Mouse (Mus musculus): Measurements from ENCODE around the gene Timm10b. TPM values are rescaled to one million over a fixed set of nuclear protein-coding genes. Genes with fewer than 3 reads are reported as not detected.
A peak's percentile ranks its signal among the peaks of the same experiment; 100 is the strongest.

The Timm10b gene
- 161 and 178 TPM in 2 replicates for polyA plus RNA-seq (2015; fragmentation: Nextera tagmentation; extraction: Ambion mirVana)

GRCm38 (mm10) chr7:105639756-105640155 is at the start of gene Timm10b:
Gene Timm10b (plus strand): TSS chr7:105640056.
- no peak for ATAC-seq (ENCODE audit: insufficient number of reproducible peaks, insufficient read depth, low FRiP score, low TSS enrichment, low read depth)
- H3K9ac ChIP-seq: peak within 1 kb of the TSS; percentile 87
- 6% methylated on average over 2 of the region's 2 CpGs for WGBS

GRCm38 (mm10) chr7:105590097-105590496 is 49.8 kb upstream of the Timm10b start:
- 22% methylated on average over 7 of the region's 7 CpGs for WGBS
- H3K36me3 ChIP-seq: no peaks in the 10 kb centered on the region
- H3K27me3 ChIP-seq: no peaks in the 10 kb centered on the region
- H3K4me3 ChIP-seq: no peak overlapping the region
- H3K9me3 ChIP-seq: no peaks in the 10 kb centered on the region
- H3K4me2 ChIP-seq: no peak overlapping the region
- no peak overlapping the region for H3K9ac ChIP-seq
- H3K4me1 ChIP-seq: no peaks in the 10 kb centered on the region
- H3K27ac ChIP-seq: no peak overlapping the region
- no peak for ATAC-seq (ENCODE audit: insufficient number of reproducible peaks, insufficient read depth, low FRiP score, low TSS enrichment, low read depth)

More at GRCm38 (mm10) chr7:105639756-105640155, at the start of gene Timm10b:
- Histone ChIP-seq H3K27me3 (no peaks in the 10 kb centered on the region), H3K4me3 (peak within 1 kb of the TSS; percentile 62), H3K27ac (peak within 1 kb of the TSS; percentile 79), H3K4me1 (peaks cover 26% of the 10 kb centered on the region), H3K4me2 (peak within 1 kb of the TSS; percentile 96), H3K36me3 (peaks cover 44% of the 10 kb centered on the region), H3K9me3 (no peaks in the 10 kb centered on the region)

DNA sequence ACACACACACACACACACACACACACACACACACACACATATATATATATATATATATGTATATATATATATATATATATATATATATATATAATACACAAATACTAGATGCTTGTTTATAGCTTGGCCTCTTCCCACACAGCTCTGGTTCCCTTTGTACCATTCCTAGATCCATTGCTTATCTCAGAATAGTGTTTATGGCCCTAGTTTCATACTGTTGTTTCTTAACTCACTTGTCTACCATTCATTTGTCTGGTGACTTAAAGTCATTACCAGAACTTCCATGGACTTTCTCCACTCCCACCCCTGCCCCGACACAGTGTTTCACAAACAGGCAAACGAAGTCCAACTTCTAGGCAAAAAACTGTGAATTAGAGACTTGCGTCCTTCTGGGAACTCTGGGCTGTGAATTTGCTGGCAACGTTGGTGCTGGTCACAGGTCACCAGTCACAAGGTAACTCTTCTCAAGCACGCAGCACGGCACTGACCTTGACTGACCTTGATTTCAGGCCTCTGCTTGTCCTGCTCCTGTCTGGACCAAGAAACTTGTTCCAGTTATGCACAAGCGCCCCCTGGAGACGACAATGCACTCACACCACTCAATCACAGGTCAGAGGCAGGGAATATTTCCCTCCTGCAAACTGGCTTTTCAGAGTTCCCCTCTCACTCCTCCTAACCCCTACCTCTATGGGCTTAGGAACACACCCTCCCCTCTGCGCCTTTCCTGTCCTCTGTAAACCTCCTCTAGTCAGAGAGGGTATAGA is 36.8 kb upstream of the Timm10b start:
- Histone ChIP-seq H3K36me3 (no peaks in the 10 kb centered on the region), H3K27me3 (no peaks in the 10 kb centered on the region), H3K9me3 (peaks cover 5% of the 10 kb centered on the region; the same call in 1 of the 2 replicates), H3K4me3 (no peak overlapping the region), H3K27ac (no peak overlapping the region), H3K9ac (no peak overlapping the region), H3K4me1 (peaks cover 3% of the 10 kb centered on the region), H3K4me2 (no peak overlapping the region)
- 33% methylated on average over 9 of the region's 9 CpGs for WGBS
- 0 out of 2 replicates have a peak, but pooled peaks have one; percentile 26 for ATAC-seq (ENCODE audit: insufficient number of reproducible peaks, insufficient read depth, low FRiP score, low TSS enrichment, low read depth)

- 87% methylated on average over 3 of the region's 3 CpGs for WGBS
- no peak for ATAC-seq (ENCODE audit: insufficient number of reproducible peaks, insufficient read depth, low FRiP score, low TSS enrichment, low read depth)
Measured at GRCm38 (mm10) chr7:105608467-105608866, 31.4 kb upstream of the Timm10b start.

GRCm38 (mm10) chr7:105611767-105612166 is 28.1 kb upstream of the Timm10b start:
- Histone ChIP-seq H3K9me3 (no peaks in the 10 kb centered on the region), H3K27ac (no peak overlapping the region), H3K36me3 (peaks cover 71% of the 10 kb centered on the region), H3K4me1 (peaks cover 5% of the 10 kb centered on the region), H3K27me3 (no peaks in the 10 kb centered on the region), H3K9ac (no peak overlapping the region), H3K4me3 (no peak overlapping the region), H3K4me2 (no peak overlapping the region)
- 100% methylated on average over 1 of the region's 1 CpGs for WGBS
- ATAC-seq (ENCODE audit: insufficient number of reproducible peaks, insufficient read depth, low FRiP score, low TSS enrichment, low read depth): no peak

More at GRCm38 (mm10) chr7:105608467-105608866, 31.4 kb upstream of the Timm10b start:
- Histone ChIP-seq H3K36me3 (peaks cover 40% of the 10 kb centered on the region), H3K9me3 (peaks cover 5% of the 10 kb centered on the region; the same call in 1 of the 2 replicates), H3K4me3 (no peak overlapping the region), H3K9ac (no peak overlapping the region), H3K4me1 (peaks cover 5% of the 10 kb centered on the region), H3K27me3 (no peaks in the 10 kb centered on the region), H3K4me2 (no peak overlapping the region), H3K27ac (no peak overlapping the region; the same call in 1 of the 2 replicates)

DNA sequence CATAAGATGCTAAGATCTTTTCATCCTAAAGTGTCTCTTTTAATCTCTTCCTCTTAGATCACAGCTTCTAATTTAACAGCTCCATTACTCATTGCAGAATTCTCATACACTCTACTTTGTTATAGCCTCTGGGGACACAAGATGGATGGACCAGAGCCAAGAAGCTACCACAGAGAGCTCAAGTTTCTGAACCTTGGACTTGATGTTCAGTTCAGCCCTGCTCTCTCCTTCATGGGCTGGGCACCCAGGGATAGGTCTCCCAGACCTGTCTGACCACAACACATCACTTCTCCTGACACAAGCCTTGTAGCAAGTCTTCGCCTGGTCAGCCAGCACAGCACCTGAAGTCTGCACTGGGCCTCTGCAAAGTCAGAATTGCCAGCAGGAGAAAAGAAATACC is 25.5 kb upstream of the Timm10b start:
- Histone ChIP-seq H3K4me2 (no peak overlapping the region), H3K9ac (no peak overlapping the region), H3K27me3 (no peaks in the 10 kb centered on the region), H3K4me3 (no peak overlapping the region), H3K9me3 (no peaks in the 10 kb centered on the region), H3K27ac (no peak overlapping the region), H3K4me1 (no peaks in the 10 kb centered on the region), H3K36me3 (peaks cover 98% of the 10 kb centered on the region)
- WGBS: 91% methylated on average over 1 of the region's 1 CpGs
- no peak for ATAC-seq (ENCODE audit: insufficient number of reproducible peaks, insufficient read depth, low FRiP score, low TSS enrichment, low read depth)

DNA sequence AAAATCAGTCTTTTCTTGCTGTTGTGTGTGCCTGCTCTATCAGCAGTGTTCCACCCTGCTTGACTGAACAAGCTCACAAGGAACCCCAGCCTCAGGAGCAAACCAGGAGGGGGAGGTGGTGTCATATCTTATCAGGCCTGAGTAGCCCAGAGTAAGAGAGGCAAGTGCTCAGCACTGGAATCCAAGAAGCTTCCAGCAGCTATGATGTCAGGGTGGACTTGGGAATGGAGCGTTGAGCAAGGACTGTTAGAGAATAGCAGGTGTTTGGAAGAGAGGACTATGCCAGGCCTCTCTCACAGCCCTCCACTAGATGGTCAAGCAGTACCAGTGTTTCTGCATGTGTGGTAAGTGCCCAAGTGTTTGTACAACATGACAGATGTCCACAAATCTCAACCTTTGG is 24.1 kb upstream of the Timm10b start:
- Histone ChIP-seq H3K4me1 (no peaks in the 10 kb centered on the region), H3K27ac (no peak overlapping the region), H3K36me3 (peaks cover 96% of the 10 kb centered on the region), H3K27me3 (no peaks in the 10 kb centered on the region), H3K9me3 (no peaks in the 10 kb centered on the region), H3K4me3 (no peak overlapping the region), H3K9ac (no peak overlapping the region), H3K4me2 (no peak overlapping the region)
- 91% methylated on average over 1 of the region's 1 CpGs for WGBS
- no peak for ATAC-seq (ENCODE audit: insufficient number of reproducible peaks, insufficient read depth, low FRiP score, low TSS enrichment, low read depth)

- Histone ChIP-seq H3K9me3 (no peaks in the 10 kb centered on the region), H3K27me3 (no peaks in the 10 kb centered on the region), H3K4me3 (no peak overlapping the region), H3K4me1 (peaks cover 4% of the 10 kb centered on the region; the same call in 1 of the 2 replicates), H3K9ac (no peak overlapping the region), H3K4me2 (no peak overlapping the region), H3K27ac (no peak overlapping the region), H3K36me3 (peaks cover 93% of the 10 kb centered on the region)
- ATAC-seq (ENCODE audit: insufficient number of reproducible peaks, insufficient read depth, low FRiP score, low TSS enrichment, low read depth): no peak
- WGBS: 82% methylated on average over 6 of the region's 6 CpGs
Measured at GRCm38 (mm10) chr7:105616561-105616960, 23.3 kb upstream of the Timm10b start.

- no peak overlapping the region for H3K27ac ChIP-seq
- no peak overlapping the region for H3K4me2 ChIP-seq
- 96% methylated on average over 22 of the region's 22 CpGs for WGBS
- ATAC-seq (ENCODE audit: insufficient number of reproducible peaks, insufficient read depth, low FRiP score, low TSS enrichment, low read depth): no peak
- H3K27me3 ChIP-seq: no peaks in the 10 kb centered on the region
- no peaks in the 10 kb centered on the region for H3K9me3 ChIP-seq
- peaks cover 84% of the 10 kb centered on the region for H3K36me3 ChIP-seq
- H3K9ac ChIP-seq: no peak overlapping the region
- peaks cover 15% of the 10 kb centered on the region for H3K4me1 ChIP-seq
- H3K4me3 ChIP-seq: no peak overlapping the region
Measured at GRCm38 (mm10) chr7:105617810-105618209, 22.0 kb upstream of the Timm10b start.

DNA sequence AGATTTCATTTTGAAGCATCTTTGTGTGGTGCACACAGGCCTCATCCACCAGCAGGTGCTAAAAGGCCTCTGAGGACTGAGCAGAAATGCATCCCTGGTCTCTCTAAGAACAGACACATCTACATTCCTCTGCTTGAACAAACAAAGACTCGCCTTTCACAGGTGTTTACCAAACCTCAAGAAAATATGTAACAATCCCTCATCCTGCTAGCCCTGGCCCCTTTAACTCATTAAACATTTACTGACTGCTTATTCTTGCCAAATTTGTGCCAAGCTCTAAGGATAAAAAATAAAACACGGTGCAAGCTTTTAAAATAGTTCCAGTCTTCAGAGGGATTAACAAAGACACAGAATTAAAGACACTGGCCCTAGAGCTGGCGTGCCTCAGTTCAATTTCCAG is 20.2 kb upstream of the Timm10b start:
- ATAC-seq (ENCODE audit: insufficient number of reproducible peaks, insufficient read depth, low FRiP score, low TSS enrichment, low read depth): no peak
- Histone ChIP-seq H3K36me3 (peaks cover 84% of the 10 kb centered on the region), H3K9me3 (no peaks in the 10 kb centered on the region), H3K27me3 (no peaks in the 10 kb centered on the region), H3K4me3 (no peak overlapping the region), H3K27ac (0 out of 2 replicates have a peak overlapping the region, but pooled peaks have one; percentile 8), H3K4me1 (peaks cover 15% of the 10 kb centered on the region), H3K4me2 (no peak overlapping the region), H3K9ac (no peak overlapping the region)
- 70% methylated on average over 3 of the region's 3 CpGs for WGBS

- no peak for ATAC-seq (ENCODE audit: insufficient number of reproducible peaks, insufficient read depth, low FRiP score, low TSS enrichment, low read depth)
- Histone ChIP-seq H3K4me2 (no peak overlapping the region), H3K27ac (peak overlapping the region; percentile 40), H3K9ac (no peak overlapping the region), H3K27me3 (no peaks in the 10 kb centered on the region), H3K36me3 (peaks cover 78% of the 10 kb centered on the region), H3K4me1 (peaks cover 15% of the 10 kb centered on the region), H3K9me3 (no peaks in the 10 kb centered on the region), H3K4me3 (no peak overlapping the region)
- WGBS: 72% methylated on average over 4 of the region's 4 CpGs
Measured at GRCm38 (mm10) chr7:105621053-105621452, 18.8 kb upstream of the Timm10b start.
